Mouse (Mus musculus) ES-E14 (cell line): Measurements from ENCODE around the gene Aebp1. TPM values are rescaled to one million over a fixed set of nuclear protein-coding genes. Genes with fewer than 3 reads are reported as not detected.

Source experiments
- DNase-seq: peaks from one replicate; pipeline ENCODE4 v3.0.0-alpha.2; 2013; ENCODE audit warnings: low read depth, low spot score
- H3K27ac ChIP-seq: 2 replicates; pipeline ENCODE4 v1.5.1; 2012; ENCODE audit warnings: low read depth, mild to moderate bottlenecking, low read length, moderate library complexity, mixed read lengths; ENCODE audit not compliant: poor library complexity, insufficient read depth, severe bottlenecking
- H3K36me3 ChIP-seq: 2 replicates; pipeline ENCODE4 v1.6.1; 2012; ENCODE audit warnings: mild to moderate bottlenecking, low read length, moderate library complexity, mixed read lengths; ENCODE audit not compliant: control insufficient read depth, poor library complexity, insufficient read depth, severe bottlenecking
- H3K4me1 ChIP-seq, 2 experiments: fragments of 150-350 bp in 1 of 2; sonication (generic) in 1 of 2; 2 replicates each; pipeline ENCODE4 v1.6.1; 2012; ENCODE audit warnings: low read length in 2 of 2, mild to moderate bottlenecking in 1 of 2, mixed read lengths in 1 of 2; ENCODE audit not compliant: control insufficient read depth in 2 of 2, insufficient read depth in 2 of 2, poor library complexity in 1 of 2
- H3K4me3 ChIP-seq, 2 experiments: fragments of 150-350 bp in 1 of 2; sonication (generic) in 1 of 2; 2 replicates each; pipeline ENCODE4 v1.5.1; 2012; ENCODE audit warnings: low read length in 2 of 2, low read depth in 1 of 2, mild to moderate bottlenecking in 1 of 2, mixed read lengths in 1 of 2; ENCODE audit not compliant: insufficient read depth in 1 of 2, poor library complexity in 1 of 2, severe bottlenecking in 1 of 2
- H3K9ac ChIP-seq: 2 replicates; pipeline ENCODE4 v1.6.1; 2012; ENCODE audit warnings: low read depth, mild to moderate bottlenecking, low read length, mixed read lengths; ENCODE audit not compliant: poor library complexity, insufficient read depth, severe bottlenecking
- H3K9me3 ChIP-seq: fragments of 150-350 bp; sonication (generic); 2 replicates; pipeline ENCODE4 v1.6.1; 2012; ENCODE audit warnings: low read depth, mild to moderate bottlenecking, low read length; ENCODE audit not compliant: control insufficient read depth, insufficient read depth
- CHD2 ChIP-seq: IDR thresholded peaks from 2 replicates; pipeline ENCODE4 v1.6.1; 2014; ENCODE audit warnings: mild to moderate bottlenecking, low read depth, low read length, inconsistent platforms
- HCFC1 ChIP-seq: IDR thresholded peaks from 2 replicates; pipeline ENCODE4 v1.6.1; 2012; ENCODE audit warnings: low read length, inconsistent platforms, borderline replicate concordance; ENCODE audit not compliant: insufficient read depth
- MAFK ChIP-seq: IDR thresholded peaks from 2 replicates; pipeline ENCODE4 v1.6.1; 2014; ENCODE audit warnings: mild to moderate bottlenecking, low read depth, low read length, inconsistent platforms; ENCODE audit not compliant: insufficient read depth
- ZC3H11A ChIP-seq: IDR thresholded peaks from 2 replicates; pipeline ENCODE4 v1.6.1; 2012; ENCODE audit warnings: low read depth, mild to moderate bottlenecking, inconsistent platforms, low read length, borderline replicate concordance
- ZNF384 ChIP-seq: IDR thresholded peaks from 2 replicates; pipeline ENCODE4 v1.6.1; 2012; ENCODE audit warnings: low read depth, low read length, inconsistent platforms
- in situ Hi-C, 2 experiments: fragments of 600-800 bp; cut with MboI; formaldehyde crosslinking; loops; one replicate each; pipeline ENCODE4 v1.15.1; 2025; ENCODE audit warnings: low sequenced_read_pairs in 2 of 2, inconsistent platforms in 1 of 2; ENCODE audit not compliant: unreplicated experiment in 2 of 2
- total RNA-seq: library from RNA; depleted of rRNA; stranded (reverse); fragments of 300-350 nt; gene quantifications from 2 replicates; pipeline ENCODE4 v1.2.3, GENCODE M21; 2012

Aebp1 gene
- total RNA-seq, 1 experiment: 14.5 TPM

DNA sequence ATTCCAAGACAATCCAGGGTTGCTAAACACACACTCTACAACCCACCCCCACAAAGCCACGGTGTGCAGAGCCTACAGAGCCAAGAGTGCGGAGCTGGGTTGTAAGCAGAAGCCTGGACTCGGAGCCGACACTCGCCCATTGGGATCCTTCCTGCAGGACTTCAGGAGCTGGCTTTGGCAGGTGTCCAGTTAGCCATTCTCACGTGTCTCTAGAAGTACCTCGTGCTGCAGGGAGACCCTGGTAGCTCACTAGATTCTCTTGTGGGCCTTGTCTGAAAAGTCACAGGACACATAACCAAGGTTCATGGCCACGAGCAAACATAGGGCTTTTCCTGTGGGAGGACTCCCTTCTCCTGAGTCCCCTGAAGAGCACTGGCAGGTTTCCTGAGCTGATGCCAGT is 51.5 kb downstream of the Aebp1 start:
- DNase-seq: no peak
- Histone ChIP-seq H3K4me1 (0 out of 4 replicates have a peak, but pooled peaks cover 0 to 2% of the 10 kb centered on the region in 2 experiments), H3K4me3 (no peak overlapping the region), H3K36me3 (no peaks in the 10 kb centered on the region), H3K9me3 (no peaks in the 10 kb centered on the region), H3K27ac (no peak overlapping the region), H3K9ac (no peak overlapping the region)
- in situ Hi-C loops: no loop called here
- TF ChIP-seq CHD2 (no peak), MAFK (no peak), ZNF384 (no peak), HCFC1 (no peak), ZC3H11A (no peak)

DNA sequence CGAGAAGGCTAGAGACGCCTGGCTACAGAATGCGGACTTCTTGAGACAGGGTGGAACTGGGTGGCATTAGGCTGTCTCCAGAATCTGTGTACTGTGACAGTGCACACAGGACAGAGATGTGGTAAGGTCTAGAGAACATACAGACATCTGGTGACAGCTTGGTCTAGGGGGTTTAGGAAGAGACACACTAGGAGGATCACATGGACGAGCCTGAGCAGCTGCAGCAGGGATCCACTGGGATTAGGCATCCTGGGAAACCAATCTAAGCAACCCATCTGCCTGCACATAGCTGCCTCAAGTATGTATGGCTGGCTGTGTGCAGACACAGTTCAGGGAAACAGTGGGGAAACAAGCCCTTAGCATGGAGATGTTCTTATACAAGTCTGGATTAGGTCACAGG is 52.2 kb downstream of the Aebp1 start:
- no peak for DNase-seq
- Histone ChIP-seq H3K4me3 (no peak overlapping the region), H3K9me3 (no peaks in the 10 kb centered on the region), H3K9ac (no peak overlapping the region), H3K4me1 (0 out of 4 replicates have a peak, but pooled peaks cover 0 to 2% of the 10 kb centered on the region in 2 experiments), H3K27ac (no peak overlapping the region), H3K36me3 (no peaks in the 10 kb centered on the region)
- TF ChIP-seq HCFC1 (no peak), CHD2 (no peak), ZNF384 (no peak), MAFK (no peak), ZC3H11A (no peak)
- in situ Hi-C loops: no loop called here

DNA sequence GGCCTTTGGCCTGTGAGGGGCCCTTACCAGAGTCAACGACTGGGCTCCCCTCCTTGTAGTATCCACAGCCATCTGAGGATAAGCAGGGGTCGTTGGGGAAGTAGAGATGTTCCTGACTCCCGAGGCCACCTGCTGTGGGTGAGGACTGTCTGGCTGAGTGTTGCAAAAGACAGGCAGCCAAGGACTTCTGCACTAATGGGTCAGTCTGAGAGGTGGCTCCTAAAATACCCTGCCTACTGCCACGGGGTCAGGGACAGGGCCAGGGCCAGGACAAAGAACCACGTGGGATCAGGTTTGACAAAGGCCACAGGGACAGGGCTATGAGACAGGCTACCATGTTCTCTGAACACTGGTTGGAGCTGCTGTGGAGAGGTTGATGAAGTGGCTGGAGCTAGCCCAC is 53.2 kb downstream of the Aebp1 start:
- Histone ChIP-seq H3K9ac (no peak overlapping the region), H3K4me3 (no peak overlapping the region), H3K27ac (no peak overlapping the region), H3K36me3 (no peaks in the 10 kb centered on the region), H3K9me3 (no peaks in the 10 kb centered on the region), H3K4me1 (peaks cover 0 to 2% of the 10 kb centered on the region in 2 experiments; a peak in 1 of 4 replicates)
- TF ChIP-seq HCFC1 (no peak), ZNF384 (no peak), MAFK (no peak), ZC3H11A (no peak), CHD2 (no peak)
- in situ Hi-C loops: no loop called here
- no peak for DNase-seq

DNA sequence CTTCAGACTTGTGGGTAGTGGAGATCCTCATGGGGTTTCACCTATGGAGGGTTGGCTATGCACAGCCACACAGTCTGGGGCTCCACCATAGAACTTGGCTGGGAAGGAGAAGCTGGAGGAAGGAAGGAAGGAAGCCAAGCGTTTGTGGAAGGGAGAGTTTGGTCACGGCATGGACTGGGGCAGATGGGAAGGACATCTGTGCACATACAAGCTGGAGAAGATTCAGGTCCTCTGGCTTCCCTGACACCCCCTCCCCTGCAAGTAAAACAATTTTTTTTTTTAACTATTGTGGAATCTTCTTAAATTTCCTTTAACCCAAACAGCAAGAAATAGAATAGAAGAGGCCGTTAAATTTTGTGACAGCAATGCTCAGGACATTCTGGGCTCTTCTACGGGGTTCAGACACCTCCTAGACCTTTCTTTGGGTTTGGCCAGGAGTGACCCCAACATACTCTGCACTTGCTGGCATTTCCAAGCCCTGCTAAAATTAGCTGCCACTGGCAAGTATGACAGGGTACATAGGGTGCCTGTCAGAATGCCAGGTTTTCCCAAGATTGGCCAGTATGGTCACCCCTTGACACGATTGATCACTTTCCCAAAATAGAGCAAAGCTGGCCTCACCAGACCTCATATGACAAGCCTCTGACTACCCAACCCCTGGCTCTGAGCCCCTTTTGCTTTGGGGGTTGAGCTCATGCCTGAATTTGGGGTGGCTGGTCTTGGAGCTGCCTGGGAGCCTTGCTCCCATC is 53.9 kb downstream of the Aebp1 start:
- Histone ChIP-seq H3K27ac (no peak overlapping the region), H3K9me3 (no peaks in the 10 kb centered on the region), H3K9ac (no peak overlapping the region), H3K4me3 (no peak overlapping the region), H3K4me1 (peaks cover 0 to 4% of the 10 kb centered on the region in 2 experiments; a peak in 2 of 4 replicates), H3K36me3 (no peaks in the 10 kb centered on the region)
- no peak for DNase-seq
- in situ Hi-C loops: no loop called here
- no peak for TF ChIP-seq HCFC1
- TF ChIP-seq ZC3H11A: no peak
- no peak for TF ChIP-seq MAFK
- TF ChIP-seq ZNF384: no peak
- no peak for TF ChIP-seq CHD2

DNA sequence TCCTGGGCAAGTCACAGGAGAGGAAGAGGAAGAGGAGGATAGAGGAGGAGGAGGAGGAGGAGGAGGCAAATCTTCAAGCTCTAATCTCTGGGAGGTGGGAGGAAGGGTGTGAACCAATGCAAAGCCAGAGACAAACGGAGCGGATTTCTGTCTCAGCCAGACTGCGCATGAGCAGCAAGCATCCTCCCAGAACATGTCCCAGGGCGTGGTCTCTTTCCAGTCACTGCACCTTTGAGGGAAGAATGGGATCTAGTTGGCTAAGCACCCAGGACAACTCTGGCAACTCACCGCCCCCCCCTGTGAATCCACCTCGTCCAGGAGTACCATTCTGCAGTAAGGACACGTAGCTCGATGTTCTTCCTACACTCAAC is 54.4 kb downstream of the Aebp1 start:
- Histone ChIP-seq H3K4me1 (peaks cover 0 to 4% of the 10 kb centered on the region in 2 experiments; a peak in 2 of 4 replicates), H3K27ac (no peak overlapping the region), H3K36me3 (no peaks in the 10 kb centered on the region), H3K4me3 (no peak overlapping the region), H3K9me3 (no peaks in the 10 kb centered on the region), H3K9ac (no peak overlapping the region)
- TF ChIP-seq ZNF384 (no peak), MAFK (no peak), CHD2 (no peak), HCFC1 (no peak), ZC3H11A (no peak)
- no peak for DNase-seq
- in situ Hi-C loops: no loop called here
